Mouse (Mus musculus) C2C12 (cell line): Measurements from ENCODE around the gene Doxl2.

Experiments used
- CTCF ChIP-seq: IDR thresholded peaks from one replicate; pipeline ENCODE4 v1.5.1; 2011; ENCODE audit not compliant: control insufficient read depth, insufficient read depth, insufficient read length
- MAX ChIP-seq: IDR thresholded peaks from one replicate; pipeline ENCODE4 v1.6.1; 2011; ENCODE audit warnings: mild to moderate bottlenecking, control low read depth
- MYOD1 ChIP-seq: IDR thresholded peaks from one replicate; pipeline ENCODE4 v1.6.1; 2011; ENCODE audit warnings: low read depth; ENCODE audit not compliant: control insufficient read depth, insufficient read length
- USF1 ChIP-seq: IDR thresholded peaks from one replicate; pipeline ENCODE4 v1.6.1; 2011; ENCODE audit warnings: low read depth, mild to moderate bottlenecking, control low read depth, moderate library complexity

DNA sequence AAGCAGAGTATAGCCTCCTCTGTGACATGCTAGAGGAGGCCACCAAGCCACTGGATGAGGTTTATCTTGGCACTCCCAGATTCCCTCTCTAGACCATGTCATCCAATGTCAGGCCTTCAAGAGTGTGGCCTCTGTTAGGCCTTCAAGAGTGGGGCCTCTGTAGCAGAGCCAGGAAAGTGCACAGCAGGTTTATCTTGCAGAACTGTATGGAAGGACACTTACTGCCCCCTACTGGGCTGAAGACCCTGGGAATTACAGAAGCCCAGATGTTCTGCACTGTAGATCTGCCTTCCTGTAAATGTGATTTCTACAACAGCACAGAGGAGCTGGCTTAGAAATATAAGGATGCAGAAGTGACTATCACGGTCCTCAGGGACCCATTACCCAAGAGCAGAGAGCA, 19.8 kb upstream of the Doxl2 start:
- no peak for TF ChIP-seq CTCF
- TF ChIP-seq USF1 = no peak
- no peak for TF ChIP-seq MYOD1
- no peak for TF ChIP-seq MAX
